Comparison of ENCODE assay signal across 14 mouse cellular contexts in genomic region chr1:158056994-158057630, GRCm38 (mm10).
DNase-seq lines count a peak whose midpoint lies in the region; ATAC-seq and TF ChIP-seq lines count a peak whose summit lies in the region.
"Had no signal": no experiment of that assay in that cellular context is flagged by ENCODE, and none has a peak within 500 bp of the region (broad histone marks: within the 10 kb centered on the region; RNA-seq: fewer than 3 reads in every experiment).

No protein-coding gene starts in this region.

- H3K36me3 ChIP-seq in E14TG2a.4 (ENCODE audit: insufficient read depth, low read length): no peaks in the 10 kb centered on the region
- H3K36me3 ChIP-seq in embryonic facial prominence, embryonic 10.5 days (replicated peaks): no peaks in the 10 kb centered on the region
- H3K36me3 ChIP-seq: heart, embryonic 15.5 days; limb, embryonic 10.5 days; liver, embryonic 13.5 days; midbrain, embryonic 10.5 days had no signal

- no peak for ATAC-seq in monocyte, adult 5-6 weeks (replicated peaks; ENCODE audit: insufficient number of reproducible peaks, low FRiP score, low TSS enrichment, poor library complexity, severe bottlenecking)

- no peak overlapping the region for H3K4me3 ChIP-seq in left cerebral cortex, adult 2 months
- H3K4me3 ChIP-seq in E14TG2a.4 (replicated peaks; ENCODE audit: low read length): no peak overlapping the region
- no peak overlapping the region for H3K4me3 ChIP-seq in embryonic facial prominence, embryonic 10.5 days
- H3K4me3 ChIP-seq: heart, embryonic 15.5 days; limb, embryonic 10.5 days; liver, embryonic 13.5 days; midbrain, embryonic 10.5 days had no signal

- DNase-seq in left cerebral cortex, adult 2 months (ENCODE audit: extremely low spot score in 1 of 2, low spot score in 2 of 2): no peak
- no peak for DNase-seq in left cerebral cortex, postnatal 10 days (ENCODE audit: extremely low spot score in 1 of 2, low spot score in 2 of 2)
- peak; percentile 16 for DNase-seq in MEL-GATA-1-ER (ENCODE audit: extremely low read depth, low read depth)
- peak; percentile 18 for DNase-seq in embryonic facial prominence, embryonic 10.5 days (ENCODE audit: low spot score)
- no peak for DNase-seq in heart, postnatal 14 days
- DNase-seq: adrenal gland, postnatal 14 days; liver, embryonic 13.5 days; lung, postnatal 14 days; thymus, postnatal 25 days had no signal

- TF ChIP-seq CTCF in left cerebral cortex, adult 2 months (IDR thresholded peaks at IDR 0.05): peak; percentile 31
- peak; percentile 62 for TF ChIP-seq CTCF in E14TG2a.4 (conservative IDR thresholded peaks at IDR 0.05; ENCODE audit: low read length)

- H3K4me1 ChIP-seq in E14TG2a.4 (replicated peaks; ENCODE audit: low read depth, low read length): no peaks in the 10 kb centered on the region
- H3K4me1 ChIP-seq in embryonic facial prominence, embryonic 10.5 days: no peaks in the 10 kb centered on the region
- H3K4me1 ChIP-seq: heart, embryonic 15.5 days; limb, embryonic 10.5 days; liver, embryonic 13.5 days; midbrain, embryonic 10.5 days had no signal

- intact Hi-C loops in left cerebral cortex, adult 2 months (cut with DNase I): loop anchor here (10.0 kb wide), 1 partner anchor 188 kb away; no protein-coding TSS in a partner anchor
- intact Hi-C loops in left cerebral cortex, postnatal 10 days (cut with DNase I): no loop called here
- intact Hi-C loops in heart, postnatal 14 days (cut with DNase I): no loop called here

- no peak overlapping the region for H3K27ac ChIP-seq in left cerebral cortex, adult 2 months
- no peak overlapping the region for H3K27ac ChIP-seq in embryonic facial prominence, embryonic 10.5 days (replicated peaks)
- H3K27ac ChIP-seq: heart, embryonic 15.5 days; limb, embryonic 10.5 days; liver, embryonic 13.5 days; midbrain, embryonic 10.5 days had no signal

- H3K27me3 ChIP-seq in E14TG2a.4 (ENCODE audit: insufficient read depth, low read length): no peaks in the 10 kb centered on the region
- no peaks in the 10 kb centered on the region for H3K27me3 ChIP-seq in embryonic facial prominence, embryonic 10.5 days (replicated peaks; ENCODE audit: low read depth, poor library complexity, severe bottlenecking)
- H3K27me3 ChIP-seq: heart, embryonic 15.5 days; liver, embryonic 13.5 days had no signal

- no peaks in the 10 kb centered on the region for H3K9me3 ChIP-seq in E14TG2a.4 (ENCODE audit: low read length)
- H3K9me3 ChIP-seq in embryonic facial prominence, embryonic 10.5 days: no peaks in the 10 kb centered on the region
- H3K9me3 ChIP-seq: heart, embryonic 15.5 days; limb, embryonic 10.5 days; liver, embryonic 13.5 days; midbrain, embryonic 10.5 days had no signal

- WGBS in embryonic facial prominence, embryonic 10.5 days: 69% methylated on average over 3 of the region's 3 CpGs

Comparison
In these comparisons a context has a peak if more than half of its experiments do, and no peak if none do; other contexts are left out.
1. DNase-seq: peak in MEL-GATA-1-ER (single experiment) and embryonic facial prominence, embryonic 10.5 days (single experiment); none in left cerebral cortex, adult 2 months (0 of 2), left cerebral cortex, postnatal 10 days (0 of 2) and heart, postnatal 14 days (0 of 2).